Mouse (Mus musculus) C2C12 (cell line): Measurements from ENCODE around the gene Mtch2.

Experiments used
- CTCF ChIP-seq: IDR thresholded peaks from one replicate; pipeline ENCODE4 v1.5.1; 2011; ENCODE audit not compliant: control insufficient read depth, insufficient read depth, insufficient read length
- MAX ChIP-seq: IDR thresholded peaks from one replicate; pipeline ENCODE4 v1.6.1; 2011; ENCODE audit warnings: mild to moderate bottlenecking, control low read depth
- MYOD1 ChIP-seq: IDR thresholded peaks from one replicate; pipeline ENCODE4 v1.6.1; 2011; ENCODE audit warnings: low read depth; ENCODE audit not compliant: control insufficient read depth, insufficient read length
- USF1 ChIP-seq: IDR thresholded peaks from one replicate; pipeline ENCODE4 v1.6.1; 2011; ENCODE audit warnings: low read depth, mild to moderate bottlenecking, control low read depth, moderate library complexity

DNA sequence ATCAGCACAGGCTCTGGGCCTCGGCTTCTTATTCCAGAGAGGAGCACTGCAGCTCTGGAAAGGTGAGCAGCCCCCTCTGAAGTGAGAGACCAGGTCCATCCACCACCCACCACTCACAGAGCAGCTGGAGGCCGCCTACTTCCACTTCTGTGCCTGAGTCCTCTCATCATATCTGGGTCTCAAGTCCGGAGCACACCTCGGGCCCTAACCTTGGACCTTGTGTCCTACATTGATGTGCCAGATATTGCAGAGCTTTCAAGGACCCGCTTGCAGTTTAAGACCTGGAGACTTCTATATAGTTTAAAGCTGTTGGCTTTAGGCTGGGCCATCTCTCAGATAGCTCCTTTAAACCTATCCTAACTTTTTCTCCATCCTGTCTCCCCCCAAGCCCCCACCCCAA is 13.5 kb upstream of the Mtch2 start:
- TF ChIP-seq CTCF (no peak), MYOD1 (no peak), USF1 (no peak), MAX (no peak)
